Mouse (Mus musculus): ENCODE results near the gene Col7a1. TPM values are rescaled to one million over a fixed set of nuclear protein-coding genes. Genes with fewer than 3 reads are reported as not detected.

Gene Col7a1
- polyA plus RNA-seq, 1 experiment from 2014 or later = 3.5 TPM

DNA sequence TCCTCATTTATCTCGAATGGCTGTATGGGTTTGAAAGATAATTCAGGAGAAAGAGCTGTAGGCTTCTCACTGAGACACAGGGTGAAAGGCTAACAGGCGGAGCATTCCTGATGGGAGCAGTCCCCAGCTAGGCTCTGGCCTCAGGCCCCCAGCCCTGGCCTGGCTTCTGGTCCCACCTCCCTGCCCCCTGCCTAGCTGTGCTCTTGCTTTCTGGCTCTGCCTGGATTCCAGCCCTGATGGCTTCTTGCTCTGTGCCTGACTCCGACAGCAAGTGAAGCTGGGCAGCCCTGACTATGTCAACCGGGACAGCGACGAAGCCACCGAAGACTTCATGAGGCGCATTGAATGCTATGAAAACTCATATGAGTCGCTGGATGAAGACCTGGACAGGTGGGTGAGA lies 54.7 kb downstream of the Col7a1 start:
- H3K4me2 ChIP-seq = no peak overlapping the region
- no peak for ATAC-seq (replicated peaks; ENCODE audit: low FRiP score)
- WGBS = 88% methylated on average over 9 of the region's 9 CpGs
- no peak overlapping the region for H3K27ac ChIP-seq
- no peaks in the 10 kb centered on the region; the same call in 1 of the 2 replicates for H3K36me3 ChIP-seq
- H3K9ac ChIP-seq = no peak overlapping the region
- H3K4me3 ChIP-seq (replicated peaks) = no peak overlapping the region
- peaks cover 8% of the 10 kb centered on the region for H3K4me1 ChIP-seq
- H3K9me3 ChIP-seq (replicated peaks) = no peaks in the 10 kb centered on the region
- H3K27me3 ChIP-seq = no peaks in the 10 kb centered on the region

DNA sequence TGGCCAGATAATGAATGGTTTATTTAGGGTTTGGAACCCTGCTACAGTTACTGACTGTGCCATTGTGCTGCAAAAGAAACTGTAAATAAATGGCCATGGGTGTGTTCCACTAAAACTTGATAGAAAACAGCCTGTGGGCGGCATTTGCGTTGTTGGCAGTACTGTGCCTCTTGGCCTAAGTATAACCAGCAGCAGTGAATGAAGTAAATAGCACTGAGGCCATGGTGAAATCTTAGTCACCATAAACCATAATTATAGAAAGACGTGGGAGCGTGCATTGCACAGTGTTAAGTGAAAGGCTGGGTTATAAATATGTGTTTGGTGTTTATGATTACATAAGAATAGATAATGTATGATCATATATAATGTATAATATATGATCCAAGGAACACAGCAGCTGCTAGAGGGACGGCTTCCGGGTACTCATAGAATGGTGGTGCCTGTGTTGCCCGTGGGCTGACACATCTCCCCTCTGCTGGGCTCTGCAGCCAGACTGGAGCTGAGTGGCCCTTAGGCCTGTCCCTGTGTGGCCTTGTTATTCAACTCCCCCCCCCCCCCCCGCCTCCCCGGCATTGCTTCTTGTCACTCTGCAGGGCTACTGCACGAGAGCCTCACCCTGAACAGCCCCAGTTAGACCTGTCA lies 55.7 kb downstream of the Col7a1 start:
- Histone ChIP-seq H3K4me3 (replicated peaks) (no peak overlapping the region), H3K9ac (no peak overlapping the region), H3K9me3 (replicated peaks) (no peaks in the 10 kb centered on the region), H3K27ac (no peak overlapping the region), H3K4me2 (no peak overlapping the region), H3K4me1 (peaks cover 8% of the 10 kb centered on the region), H3K36me3 (no peaks in the 10 kb centered on the region; the same call in 1 of the 2 replicates), H3K27me3 (no peaks in the 10 kb centered on the region)
- WGBS = 61% methylated on average over 9 of the region's 10 CpGs
- ATAC-seq (replicated peaks; ENCODE audit: low FRiP score) = 0 out of 2 replicates have a peak, but pooled peaks have one; percentile 31

DNA sequence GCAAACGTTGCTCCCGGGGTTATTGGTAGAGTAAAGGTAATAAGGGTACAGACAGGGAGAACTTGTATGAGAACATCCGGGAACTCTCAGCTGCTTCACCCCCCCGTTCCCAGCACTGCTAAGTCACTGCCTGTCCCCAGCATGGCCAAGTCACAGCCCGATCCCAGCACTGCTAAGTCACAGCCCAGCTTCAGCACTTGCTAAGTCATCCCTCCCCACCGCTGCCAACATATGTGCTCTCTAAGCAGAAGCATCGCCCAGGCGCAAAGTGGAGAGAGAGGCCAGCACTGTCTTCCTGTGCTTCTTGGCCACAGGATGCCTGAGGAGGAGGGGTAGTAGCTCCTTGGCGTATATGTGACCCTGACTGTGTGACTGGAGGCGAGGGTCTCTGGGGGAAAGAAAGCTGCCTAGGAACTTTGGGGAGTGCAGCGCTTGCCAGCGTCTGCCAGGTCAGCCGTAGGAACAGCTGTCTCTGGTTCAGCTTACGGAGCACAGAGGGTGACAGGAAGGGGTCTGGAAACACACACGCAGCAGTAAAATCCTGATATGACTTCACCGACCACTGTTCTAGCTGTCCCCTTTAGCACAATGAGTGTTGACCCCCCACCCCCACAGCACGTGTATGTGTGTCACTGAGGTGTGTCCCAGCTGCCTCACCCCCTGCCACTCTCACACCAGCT lies 56.4 kb downstream of the Col7a1 start:
- WGBS = 27% methylated on average over 17 of the region's 17 CpGs
- peaks cover 8% of the 10 kb centered on the region for H3K4me1 ChIP-seq
- H3K27ac ChIP-seq = no peak overlapping the region
- H3K9ac ChIP-seq = no peak overlapping the region
- peak; percentile 34; the same call in 1 of the 2 replicates for ATAC-seq (replicated peaks; ENCODE audit: low FRiP score)
- H3K9me3 ChIP-seq (replicated peaks) = no peaks in the 10 kb centered on the region
- H3K27me3 ChIP-seq = no peaks in the 10 kb centered on the region
- H3K4me3 ChIP-seq (replicated peaks) = no peak overlapping the region
- no peak overlapping the region for H3K4me2 ChIP-seq
- no peaks in the 10 kb centered on the region; the same call in 1 of the 2 replicates for H3K36me3 ChIP-seq

DNA sequence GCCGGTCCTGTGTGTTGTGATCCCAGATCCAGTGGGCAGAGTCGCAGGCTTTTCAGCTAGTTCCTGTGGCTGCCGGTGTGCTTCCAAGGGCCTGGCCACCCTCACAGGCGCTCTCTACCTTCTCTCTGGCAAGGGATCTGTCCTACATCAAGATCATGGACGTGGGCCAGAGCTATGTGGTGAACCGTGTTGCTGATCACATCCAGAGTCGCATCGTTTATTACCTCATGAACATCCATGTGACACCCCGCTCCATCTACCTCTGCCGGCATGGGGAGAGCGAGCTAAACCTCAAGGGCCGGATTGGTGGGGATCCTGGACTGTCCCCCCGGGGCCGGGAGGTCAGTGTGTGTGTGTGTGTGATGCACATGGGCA lies 56.9 kb downstream of the Col7a1 start:
- 77% methylated on average over 14 of the region's 14 CpGs for WGBS
- ATAC-seq (replicated peaks; ENCODE audit: low FRiP score) = no peak
- no peak overlapping the region for H3K4me2 ChIP-seq

DNA sequence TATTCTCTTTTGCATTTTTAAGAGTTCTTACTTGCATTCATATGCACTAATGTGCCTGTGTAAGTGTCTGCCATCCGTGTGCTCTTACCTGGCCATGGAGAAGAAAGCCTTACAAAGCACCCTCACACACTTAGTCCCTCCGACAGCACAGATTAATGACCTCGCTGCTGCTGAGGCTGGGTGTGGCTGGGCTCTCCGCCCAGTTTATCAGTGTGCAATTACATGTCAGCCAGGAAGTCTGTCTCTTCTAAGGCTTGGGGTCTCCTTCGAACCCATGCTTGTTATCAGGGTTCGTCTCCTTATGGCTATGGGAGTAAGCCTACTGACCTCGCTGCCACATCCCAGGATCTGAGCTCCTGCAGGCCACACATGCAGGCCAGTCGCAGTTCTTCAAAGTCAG lies 62.0 kb downstream of the Col7a1 start:
- H3K4me1 ChIP-seq = no peaks in the 10 kb centered on the region
- H3K27me3 ChIP-seq = no peaks in the 10 kb centered on the region
- no peak overlapping the region for H3K27ac ChIP-seq
- H3K9me3 ChIP-seq (replicated peaks) = no peaks in the 10 kb centered on the region
- H3K4me2 ChIP-seq = no peak overlapping the region
- WGBS = 44% methylated on average over 8 of the region's 8 CpGs
- H3K4me3 ChIP-seq (replicated peaks) = no peak overlapping the region
- H3K9ac ChIP-seq = no peak overlapping the region
- ATAC-seq (replicated peaks; ENCODE audit: low FRiP score) = no peak
- no peaks in the 10 kb centered on the region; the same call in 1 of the 2 replicates for H3K36me3 ChIP-seq

More for the DNA sequence above, 56.9 kb downstream of the Col7a1 start:
- Histone ChIP-seq H3K4me3 (replicated peaks) (no peak overlapping the region), H3K36me3 (no peaks in the 10 kb centered on the region; the same call in 1 of the 2 replicates), H3K4me1 (peaks cover 8% of the 10 kb centered on the region), H3K27me3 (no peaks in the 10 kb centered on the region), H3K9me3 (replicated peaks) (no peaks in the 10 kb centered on the region), H3K9ac (no peak overlapping the region), H3K27ac (no peak overlapping the region)

DNA sequence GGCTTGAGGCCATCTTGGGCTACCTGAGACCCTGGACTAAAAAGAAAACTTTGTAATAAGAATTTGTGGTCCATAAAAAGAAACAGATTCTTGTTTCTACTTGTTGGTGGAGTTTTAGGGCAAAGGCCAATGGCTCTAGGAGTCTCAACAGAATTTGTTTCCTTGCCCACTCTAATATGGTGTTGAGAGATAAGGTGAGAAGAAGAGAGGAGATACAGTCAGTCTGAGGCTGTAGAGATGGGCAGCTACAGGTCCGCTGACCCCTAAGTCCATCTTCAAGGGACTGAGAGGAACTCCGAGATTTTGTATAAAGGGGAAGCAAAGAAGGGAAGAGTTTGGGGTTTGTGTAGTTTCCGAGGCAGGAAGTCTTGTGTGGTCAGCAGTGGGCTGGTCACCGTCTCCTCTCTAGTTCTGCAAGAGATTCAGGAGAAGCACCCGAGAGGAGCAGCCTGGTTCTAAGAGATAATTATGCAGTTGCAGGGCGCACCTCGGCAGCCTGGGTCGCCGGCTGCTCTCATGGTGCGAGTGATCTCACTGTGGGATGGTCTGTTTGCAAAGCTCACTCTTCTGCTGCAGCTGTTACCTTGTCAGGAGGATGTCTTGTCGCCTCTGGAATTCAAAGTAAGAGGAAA lies 63.7 kb downstream of the Col7a1 start:
- no peaks in the 10 kb centered on the region for H3K36me3 ChIP-seq
- H3K4me3 ChIP-seq (replicated peaks) = no peak overlapping the region
- no peak overlapping the region for H3K27ac ChIP-seq
- no peaks in the 10 kb centered on the region for H3K9me3 ChIP-seq (replicated peaks)
- H3K4me1 ChIP-seq = no peaks in the 10 kb centered on the region
- no peak overlapping the region for H3K4me2 ChIP-seq
- H3K9ac ChIP-seq = no peak overlapping the region
- 62% methylated on average over 11 of the region's 11 CpGs for WGBS
- no peak for ATAC-seq (replicated peaks; ENCODE audit: low FRiP score)
- H3K27me3 ChIP-seq = no peaks in the 10 kb centered on the region

DNA sequence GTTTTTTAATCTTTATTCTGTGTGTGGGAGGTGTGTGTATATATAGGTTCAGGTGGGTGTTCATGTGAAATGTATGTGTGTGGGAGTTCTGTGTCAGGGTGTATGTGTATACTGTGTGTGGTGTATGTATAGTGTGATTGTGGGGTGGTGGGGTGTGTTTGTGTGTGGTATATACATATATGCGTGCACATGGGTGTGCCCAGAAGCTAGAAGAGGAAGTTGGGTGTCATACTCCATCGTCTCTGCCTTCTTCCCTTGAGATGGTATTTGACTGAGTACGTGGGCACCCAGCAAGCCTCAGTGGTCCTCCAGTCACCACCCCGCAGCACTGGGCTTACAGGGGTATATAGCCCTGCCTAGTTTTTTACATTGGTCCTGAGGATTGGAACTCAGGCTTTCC lies 68.0 kb downstream of the Col7a1 start:
- 0 out of 2 replicates have a peak, but pooled peaks cover 4% of the 10 kb centered on the region for H3K36me3 ChIP-seq
- H3K9ac ChIP-seq = no peak overlapping the region
- H3K27ac ChIP-seq = no peak overlapping the region
- H3K4me1 ChIP-seq = no peaks in the 10 kb centered on the region
- no peak for ATAC-seq (replicated peaks; ENCODE audit: low FRiP score)
- H3K4me3 ChIP-seq (replicated peaks) = no peak overlapping the region
- no peak overlapping the region for H3K4me2 ChIP-seq
- H3K27me3 ChIP-seq = no peaks in the 10 kb centered on the region
- 88% methylated on average over 4 of the region's 4 CpGs for WGBS
- H3K9me3 ChIP-seq (replicated peaks) = no peaks in the 10 kb centered on the region

DNA sequence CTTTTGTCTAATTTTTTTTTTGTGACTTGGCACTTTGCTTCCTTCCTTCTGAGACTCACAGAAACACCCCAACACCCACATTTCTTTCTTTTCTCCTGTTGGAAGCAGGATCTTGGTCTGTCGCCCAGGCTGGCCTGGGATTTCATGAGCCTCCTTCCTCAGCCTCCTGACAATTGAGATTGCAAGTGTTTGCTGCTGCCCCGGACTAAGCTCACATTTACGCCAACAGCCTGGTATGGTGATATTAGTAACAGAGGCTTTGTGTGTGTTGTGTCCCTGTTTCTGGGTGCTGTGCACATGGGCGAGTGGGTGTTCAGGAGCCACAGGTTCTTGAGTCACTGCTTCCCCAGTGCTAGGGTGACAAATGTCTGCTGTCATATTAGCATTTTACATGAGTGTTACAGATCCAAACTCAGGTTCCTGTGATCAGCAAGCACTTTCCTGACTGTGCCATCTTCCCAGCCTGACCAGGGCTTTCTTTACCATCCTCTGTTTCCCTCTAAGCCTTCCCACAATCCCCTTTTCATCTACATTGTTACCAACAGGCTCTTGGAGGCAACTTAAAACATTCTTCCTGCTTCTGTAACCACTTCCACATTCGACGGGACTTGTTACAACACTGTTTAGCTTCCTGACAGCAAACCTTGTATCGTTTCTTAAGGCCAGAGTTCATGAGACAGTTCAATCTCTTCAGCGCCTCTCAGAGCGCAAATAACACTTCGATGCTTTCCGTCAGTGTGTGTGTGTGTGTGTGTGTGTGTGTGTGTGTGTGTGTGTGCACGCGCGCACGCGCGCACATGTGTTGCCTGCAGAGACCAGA lies 69.7 kb downstream of the Col7a1 start:
- H3K9ac ChIP-seq = no peak overlapping the region
- H3K27ac ChIP-seq = no peak overlapping the region
- H3K36me3 ChIP-seq = 0 out of 2 replicates have a peak, but pooled peaks cover 4% of the 10 kb centered on the region
- H3K9me3 ChIP-seq (replicated peaks) = no peaks in the 10 kb centered on the region
- no peaks in the 10 kb centered on the region for H3K4me1 ChIP-seq
- no peak for ATAC-seq (replicated peaks; ENCODE audit: low FRiP score)
- 85% methylated on average over 17 of the region's 17 CpGs for WGBS
- no peak overlapping the region for H3K4me3 ChIP-seq (replicated peaks)
- no peaks in the 10 kb centered on the region for H3K27me3 ChIP-seq
- no peak overlapping the region for H3K4me2 ChIP-seq

DNA sequence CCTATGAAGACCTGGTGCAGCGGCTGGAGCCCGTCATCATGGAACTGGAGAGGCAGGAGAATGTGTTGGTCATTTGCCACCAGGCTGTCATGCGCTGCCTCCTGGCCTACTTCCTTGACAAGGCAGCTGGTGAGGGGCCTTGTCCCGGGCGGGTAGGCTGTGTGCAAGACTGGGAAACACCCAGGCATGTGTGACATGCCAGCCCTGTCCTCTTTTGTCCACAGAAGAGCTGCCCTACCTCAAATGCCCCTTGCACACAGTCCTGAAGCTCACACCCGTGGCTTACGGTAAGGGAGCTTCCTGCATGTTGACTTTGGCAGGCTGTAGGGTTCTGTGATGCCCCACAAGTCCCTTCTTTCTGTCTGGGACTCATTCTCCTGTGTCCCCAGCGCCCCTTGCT lies 74.1 kb downstream of the Col7a1 start:
- Histone ChIP-seq H3K27ac (no peak overlapping the region), H3K27me3 (no peaks in the 10 kb centered on the region), H3K4me3 (replicated peaks) (no peak overlapping the region), H3K4me2 (no peak overlapping the region), H3K4me1 (no peaks in the 10 kb centered on the region), H3K36me3 (0 out of 2 replicates have a peak, but pooled peaks cover 4% of the 10 kb centered on the region), H3K9me3 (replicated peaks) (no peaks in the 10 kb centered on the region), H3K9ac (no peak overlapping the region)
- no peak for ATAC-seq (replicated peaks; ENCODE audit: low FRiP score)
- WGBS = 78% methylated on average over 8 of the region's 8 CpGs

DNA sequence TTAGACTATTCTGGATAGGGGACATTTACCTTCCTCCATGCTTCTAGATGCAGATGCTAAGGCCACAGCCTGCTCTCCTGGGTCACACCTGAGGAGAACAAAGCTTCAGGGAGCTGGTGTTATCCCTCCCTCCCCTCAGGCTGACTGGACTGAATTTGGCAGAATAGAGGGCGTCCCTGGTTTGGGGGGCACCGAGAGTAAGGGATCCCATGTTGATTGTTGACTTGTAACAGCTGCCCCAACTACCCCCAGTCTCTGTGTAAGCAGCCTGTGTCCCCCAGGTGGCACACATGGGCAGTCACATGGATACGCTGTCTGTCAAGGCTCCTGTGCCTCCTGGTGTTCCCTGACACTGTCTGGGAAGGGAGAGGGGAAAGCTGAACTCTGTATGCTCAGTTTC lies 75.0 kb downstream of the Col7a1 start:
- no peaks in the 10 kb centered on the region for H3K4me1 ChIP-seq
- ATAC-seq (replicated peaks; ENCODE audit: low FRiP score) = no peak

DNA sequence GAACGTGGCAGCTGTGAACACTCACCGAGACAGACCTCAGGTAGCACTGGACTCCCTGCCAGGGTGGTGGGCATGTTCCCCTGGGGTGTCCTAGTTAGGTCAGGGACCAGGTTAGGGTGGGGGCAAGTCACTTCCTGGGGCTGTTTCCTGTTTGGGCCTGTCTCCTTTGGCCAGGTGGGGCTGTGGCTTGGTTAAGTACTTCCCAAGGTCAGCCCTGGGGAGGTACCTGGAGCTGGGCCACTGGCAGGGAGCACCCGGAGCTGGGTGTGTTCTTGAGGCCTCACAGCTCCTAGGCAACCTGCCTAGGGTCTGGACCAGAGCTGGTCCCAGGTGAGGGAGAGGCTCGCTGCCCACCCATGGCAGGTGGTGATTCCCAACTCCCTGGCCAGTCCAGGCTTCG lies 75.5 kb downstream of the Col7a1 start:
- 63% methylated on average over 5 of the region's 5 CpGs for WGBS
- 0 out of 2 replicates have a peak, but pooled peaks cover 4% of the 10 kb centered on the region for H3K36me3 ChIP-seq
- no peak overlapping the region for H3K4me2 ChIP-seq
- no peaks in the 10 kb centered on the region for H3K9me3 ChIP-seq (replicated peaks)
- H3K4me1 ChIP-seq = no peaks in the 10 kb centered on the region
- ATAC-seq (replicated peaks; ENCODE audit: low FRiP score) = no peak
- no peak overlapping the region for H3K9ac ChIP-seq
- H3K27me3 ChIP-seq = no peaks in the 10 kb centered on the region
- no peak overlapping the region for H3K4me3 ChIP-seq (replicated peaks)
- no peak overlapping the region for H3K27ac ChIP-seq

More for the DNA sequence above, 75.0 kb downstream of the Col7a1 start:
- H3K9ac ChIP-seq = no peak overlapping the region
- no peak overlapping the region for H3K4me2 ChIP-seq
- no peaks in the 10 kb centered on the region for H3K9me3 ChIP-seq (replicated peaks)
- H3K36me3 ChIP-seq = 0 out of 2 replicates have a peak, but pooled peaks cover 4% of the 10 kb centered on the region
- no peak overlapping the region for H3K4me3 ChIP-seq (replicated peaks)
- WGBS = 74% methylated on average over 3 of the region's 3 CpGs
- H3K27me3 ChIP-seq = no peaks in the 10 kb centered on the region
- H3K27ac ChIP-seq = no peak overlapping the region
